Mouse (Mus musculus) small intestine, adult 2 months (tissue): ENCODE measurements around the gene Polr1b.

Experiments
- CTCF ChIP-seq: fragments of 200-500 bp; IDR thresholded peaks from 2 replicates; pipeline ENCODE4 v1.5.1; 2012; ENCODE audit warnings: low read depth, mild to moderate bottlenecking, control low read depth, inconsistent platforms, low read length, moderate library complexity, mixed read lengths; ENCODE audit not compliant: insufficient replicate concordance, insufficient read length; ENCODE audit errors: extremely low read depth
- POLR2A ChIP-seq: fragments of 200-500 bp; IDR thresholded peaks from 2 replicates; pipeline ENCODE4 v1.6.1; 2012; ENCODE audit warnings: low read depth, mild to moderate bottlenecking, control low read depth, inconsistent platforms, low read length, moderate library complexity

GRCm38 (mm10) chr2:129083514-129083913, 17.3 kb upstream of the Polr1b start:
- no peak for TF ChIP-seq POLR2A
- no peak for TF ChIP-seq CTCF
